Mouse (Mus musculus) spleen, embryonic (tissue): ENCODE data around the gene Atpaf1.

Experiments
- CTCF ChIA-PET: fragments of 350-600 bp; sonication (Branson Sonifier 250); formaldehyde crosslinking; loops from one replicate; lab custom pipeline; 2022; lab: Charles Lee

Gene Atpaf1

DNA sequence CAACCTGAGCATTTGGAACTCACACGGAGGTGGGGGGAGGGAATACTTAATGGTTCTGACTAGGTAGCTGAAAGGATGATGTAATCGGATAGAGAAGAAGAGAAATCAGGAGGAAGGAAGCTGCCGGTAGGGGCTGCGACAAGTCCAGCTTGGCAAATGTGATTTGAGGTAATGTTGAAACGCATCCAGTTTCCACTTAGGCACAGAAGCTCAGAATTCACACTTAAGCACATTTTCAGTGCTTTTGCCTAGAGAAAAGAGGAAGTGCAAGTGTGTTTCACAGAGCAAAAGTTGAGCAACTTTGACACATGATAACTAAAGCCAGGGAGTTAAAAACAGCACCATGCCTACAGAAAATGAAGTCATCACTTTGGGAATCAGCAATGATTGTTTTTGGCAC, 62.8 kb downstream of the Atpaf1 start:
- CTCF ChIA-PET = interaction anchor here (1.3 kb wide), 1 partner anchor 8 kb away, joined by 3 read pairs; the partner anchor contains the start of gene Mknk1

DNA sequence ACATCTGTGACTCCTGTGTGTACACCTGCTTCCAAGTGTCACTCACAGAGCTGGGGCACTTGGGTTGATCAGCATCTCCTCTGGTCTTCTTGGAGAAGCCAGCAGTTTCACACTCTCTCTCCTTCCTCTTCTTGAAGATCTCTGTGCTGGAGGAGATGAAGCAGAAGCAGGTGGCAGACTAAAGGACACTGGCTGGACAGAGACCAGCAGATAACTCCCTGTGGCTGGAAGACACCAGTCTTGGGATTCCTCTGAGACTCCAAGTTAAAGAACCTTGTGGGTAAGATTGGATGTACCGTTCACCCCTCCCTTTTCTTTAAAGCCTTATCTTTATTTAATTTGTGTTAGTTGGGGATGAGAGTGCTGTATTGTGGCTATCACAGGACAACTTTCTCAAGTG, 63.5 kb downstream of the Atpaf1 start:
- CTCF ChIA-PET = interaction anchor here (1.3 kb wide), 1 partner anchor 9 kb away, joined by 3 read pairs; the partner anchor contains the start of gene Mknk1

DNA sequence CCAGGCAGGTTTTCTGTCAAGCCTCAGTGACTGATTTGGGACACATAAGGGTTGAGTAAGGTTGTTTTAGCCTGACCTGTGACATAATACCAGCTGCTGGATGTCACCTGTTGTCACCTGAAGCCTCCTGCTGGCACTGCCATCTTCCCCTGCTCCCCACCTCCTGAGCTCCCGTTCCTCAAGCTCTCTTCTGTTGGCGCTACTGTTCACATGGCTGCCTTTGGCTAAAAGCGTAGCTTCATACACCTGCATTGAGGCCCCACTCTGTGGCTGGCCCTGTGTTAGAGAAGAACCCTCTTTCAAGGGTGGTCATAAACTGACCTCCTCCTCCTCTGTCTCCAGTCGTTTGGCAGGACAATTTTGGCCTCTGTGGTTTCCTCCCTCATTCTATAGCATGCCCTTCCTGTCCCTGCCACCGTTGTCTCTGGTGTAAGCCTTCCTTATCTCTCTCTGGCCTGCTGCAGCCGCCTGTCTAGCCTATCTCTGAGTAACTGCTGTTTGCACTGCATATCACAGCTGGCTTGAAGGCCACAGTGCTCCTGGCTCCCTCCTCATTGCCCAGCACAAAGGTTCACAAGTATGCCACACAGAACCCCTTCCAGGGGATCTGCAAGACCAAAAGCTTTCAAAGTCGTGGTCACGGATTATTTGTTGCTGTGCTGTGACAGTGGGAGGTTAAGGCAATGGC, 64.5 kb downstream of the Atpaf1 start:
- CTCF ChIA-PET = interaction anchor here (0.6 kb wide), 1 partner anchor 992 kb away, joined by 4 read pairs; no protein-coding TSS in a partner anchor

DNA sequence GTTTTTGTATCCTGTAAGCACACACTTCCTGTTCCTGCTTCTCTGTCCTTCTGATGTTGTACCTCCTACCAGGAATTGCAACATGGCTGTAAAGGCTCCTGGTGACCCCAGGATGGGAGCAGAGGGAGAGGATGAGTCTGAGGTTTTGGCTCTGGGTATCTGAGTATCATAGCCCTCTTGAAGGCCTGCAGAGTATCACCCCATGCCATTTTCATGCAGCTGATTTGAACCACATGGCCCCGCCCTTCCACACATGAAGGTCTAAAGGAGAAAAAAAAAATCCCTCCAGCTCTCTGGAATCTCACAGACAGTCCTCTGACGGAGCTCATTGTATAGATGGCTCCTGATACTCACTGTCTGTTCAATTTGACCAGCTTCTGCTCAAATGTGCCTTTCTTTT, 65.5 kb downstream of the Atpaf1 start:
- CTCF ChIA-PET = interaction anchor here (0.6 kb wide), 1 partner anchor 991 kb away, joined by 4 read pairs; no protein-coding TSS in a partner anchor

DNA sequence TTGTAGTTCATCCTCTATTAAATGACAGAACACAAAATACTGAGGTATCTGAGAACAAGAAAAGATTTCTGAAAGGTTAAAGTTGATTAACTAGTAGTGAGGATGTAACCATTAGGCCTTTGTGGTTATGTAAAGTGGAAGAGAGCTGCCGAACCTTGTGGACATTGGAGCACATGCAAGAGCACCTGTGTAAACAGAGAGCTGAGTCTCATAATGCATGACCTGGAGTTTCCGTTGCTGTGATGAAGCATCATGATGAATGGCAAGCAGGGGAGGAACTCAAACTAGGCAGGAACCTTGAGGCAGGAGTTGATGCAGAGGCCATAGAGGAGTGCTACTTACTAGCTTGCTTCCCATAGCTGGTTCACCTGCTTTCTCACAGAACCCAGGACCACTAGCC, 66.0 kb downstream of the Atpaf1 start:
- CTCF ChIA-PET = interaction anchor here (0.6 kb wide), 1 partner anchor 124 kb away, joined by 36 read pairs; no protein-coding TSS in a partner anchor

DNA sequence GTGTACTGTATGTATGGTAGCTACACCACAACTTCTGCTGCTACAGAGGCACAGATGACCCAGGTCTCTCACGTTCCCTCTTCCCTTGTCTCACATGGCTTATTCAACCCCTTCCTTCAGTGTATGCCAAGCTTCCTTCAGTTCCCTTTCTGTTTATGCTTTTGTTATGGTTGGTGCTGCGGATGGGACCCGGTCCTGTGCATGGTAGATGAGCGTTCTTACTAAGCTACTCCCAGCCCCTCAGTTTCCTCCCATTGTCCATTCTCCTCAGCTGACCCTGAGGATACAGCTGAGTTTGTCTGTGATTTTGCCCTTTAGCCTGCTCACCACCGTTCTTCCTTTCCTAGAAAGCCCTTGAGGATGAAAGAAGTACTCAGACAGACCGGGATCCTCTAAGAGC, 67.0 kb downstream of the Atpaf1 start:
- CTCF ChIA-PET = no interaction called here

DNA sequence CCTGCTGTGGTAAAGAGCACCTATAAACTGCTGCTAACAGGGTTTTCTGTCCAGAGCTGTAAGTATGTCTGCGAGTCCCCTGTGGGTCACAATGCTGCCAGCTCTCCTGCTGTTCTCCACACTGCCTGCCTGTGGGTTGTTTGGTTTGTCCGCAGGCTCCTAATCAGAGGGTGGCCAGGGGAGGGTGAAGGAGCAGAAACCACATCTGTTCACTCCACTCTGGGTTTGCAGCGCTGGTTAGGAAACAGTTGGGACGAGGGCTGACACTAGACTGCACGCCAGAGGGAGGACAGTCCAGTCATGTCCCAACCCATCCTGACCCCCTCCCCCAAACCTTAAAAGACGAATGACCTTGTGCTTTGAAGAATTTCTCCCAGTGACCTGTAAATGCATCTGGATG, 70.5 kb downstream of the Atpaf1 start:
- CTCF ChIA-PET = no interaction called here

DNA sequence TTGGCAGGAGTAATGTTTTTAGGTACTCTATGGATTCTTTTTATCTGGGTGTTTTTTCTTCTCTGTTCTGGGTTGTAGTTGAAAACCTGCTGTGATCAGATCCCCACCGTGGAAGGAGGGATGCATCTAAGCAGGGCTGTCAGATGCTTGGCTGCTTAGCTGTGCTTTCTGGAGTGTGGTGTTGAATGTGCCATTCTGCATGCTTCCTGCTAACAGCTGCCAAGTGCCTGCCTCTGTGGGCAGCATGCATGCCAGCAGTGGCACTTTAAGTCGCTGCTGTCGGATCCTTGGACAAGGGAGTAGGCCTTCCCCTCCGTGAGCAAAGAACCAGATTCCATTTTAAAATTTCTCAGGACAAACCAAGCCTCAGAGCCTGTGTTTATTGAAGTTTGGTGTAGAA, 71.0 kb downstream of the Atpaf1 start:
- CTCF ChIA-PET = no interaction called here

DNA sequence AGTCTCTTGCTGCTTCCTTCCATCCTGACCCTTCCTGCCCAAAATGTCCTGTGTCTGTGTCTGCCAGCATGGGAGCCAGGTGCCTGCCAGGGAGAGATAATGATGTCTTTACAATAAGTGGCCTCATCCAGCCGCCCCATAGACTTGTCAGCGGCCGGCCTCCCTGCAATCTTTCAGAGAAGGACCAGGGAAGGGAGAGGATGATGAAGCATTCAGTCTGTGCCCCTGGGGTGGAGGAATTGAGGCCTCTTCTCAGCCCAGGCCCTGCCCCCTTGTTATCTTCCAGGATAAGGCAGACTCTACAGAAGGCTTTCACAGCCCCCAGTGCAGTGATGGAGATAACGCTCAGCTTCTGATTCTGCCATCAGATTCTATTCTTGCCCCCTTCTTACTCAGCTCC, 71.7 kb downstream of the Atpaf1 start:
- CTCF ChIA-PET = no interaction called here

DNA sequence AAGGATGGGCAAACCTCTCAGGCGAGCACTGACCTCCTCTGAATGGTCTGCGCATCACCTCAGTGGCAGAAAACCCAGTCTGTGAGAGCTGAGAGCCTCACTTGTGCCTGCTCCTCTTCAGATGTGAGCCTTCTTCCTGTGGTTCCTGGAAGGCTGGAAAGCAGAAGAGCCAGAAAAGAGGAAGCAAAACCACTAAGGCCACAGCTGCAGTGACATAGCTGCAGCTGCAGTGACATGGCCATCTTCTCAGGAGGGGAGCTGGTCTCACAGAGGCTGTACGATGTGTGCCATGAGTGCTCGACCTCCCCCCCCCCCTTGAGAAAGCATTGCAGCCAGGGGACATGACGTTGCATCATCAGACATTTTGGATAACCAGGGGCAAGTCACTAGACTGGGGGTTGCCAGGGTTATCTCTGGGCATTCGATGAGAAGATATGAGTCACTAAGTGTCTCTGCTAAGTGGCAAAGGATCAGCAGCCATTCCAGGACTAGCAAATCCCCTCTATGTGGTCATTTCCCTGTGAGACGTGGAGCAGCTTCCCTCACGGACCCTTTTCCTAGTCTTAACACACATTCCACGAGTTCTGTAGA, 72.8 kb downstream of the Atpaf1 start:
- CTCF ChIA-PET = no interaction called here

DNA sequence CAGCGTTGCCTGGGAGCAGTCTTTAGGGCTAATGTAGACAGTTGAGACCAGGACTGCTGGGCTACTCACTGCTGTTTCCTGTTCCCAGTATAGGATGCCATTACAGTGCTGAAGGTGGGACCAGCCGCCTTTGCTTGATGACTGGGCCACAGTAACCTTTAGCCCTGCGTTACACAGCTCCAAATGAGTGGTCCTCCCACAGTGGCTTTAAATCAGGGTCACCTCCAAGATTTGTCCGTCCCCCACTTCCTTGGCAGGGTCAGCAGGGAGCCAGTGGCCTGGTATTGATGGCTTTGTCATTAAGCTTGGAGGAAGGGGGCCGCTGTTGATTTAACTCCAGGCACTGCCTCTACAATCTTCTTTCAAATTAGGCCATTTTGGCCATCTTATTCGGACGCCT, 78.7 kb downstream of the Atpaf1 start:
- CTCF ChIA-PET = no interaction called here

DNA sequence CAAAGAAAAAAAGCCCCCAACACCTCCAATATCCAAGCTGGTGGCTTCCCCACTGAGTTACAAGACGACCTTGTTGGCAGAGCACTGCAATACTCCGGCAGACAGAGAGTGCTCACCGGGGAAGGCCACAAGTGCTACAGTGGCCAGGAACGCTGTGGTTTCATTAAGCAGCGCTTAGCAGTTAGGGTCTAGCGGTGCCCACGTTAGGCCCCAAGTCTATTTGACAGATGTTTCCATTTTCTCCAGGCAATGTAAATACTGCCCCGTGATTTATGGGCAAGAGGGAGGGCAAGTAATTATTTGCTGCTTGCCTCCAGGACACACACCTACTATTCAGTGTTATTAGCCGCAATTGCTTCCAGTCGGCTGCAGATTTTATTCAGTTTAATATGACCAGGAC, 79.3 kb downstream of the Atpaf1 start:
- CTCF ChIA-PET = no interaction called here
